Mouse (Mus musculus) lung, postnatal 10 days (tissue): ENCODE measurements around the gene Jagn1.
A peak's percentile ranks its signal among the peaks of the same experiment; 100 is the strongest.

Source experiments
- DNase-seq: peaks from one replicate; pipeline ENCODE4 v3.0.0; 2021

The Jagn1 gene

DNA sequence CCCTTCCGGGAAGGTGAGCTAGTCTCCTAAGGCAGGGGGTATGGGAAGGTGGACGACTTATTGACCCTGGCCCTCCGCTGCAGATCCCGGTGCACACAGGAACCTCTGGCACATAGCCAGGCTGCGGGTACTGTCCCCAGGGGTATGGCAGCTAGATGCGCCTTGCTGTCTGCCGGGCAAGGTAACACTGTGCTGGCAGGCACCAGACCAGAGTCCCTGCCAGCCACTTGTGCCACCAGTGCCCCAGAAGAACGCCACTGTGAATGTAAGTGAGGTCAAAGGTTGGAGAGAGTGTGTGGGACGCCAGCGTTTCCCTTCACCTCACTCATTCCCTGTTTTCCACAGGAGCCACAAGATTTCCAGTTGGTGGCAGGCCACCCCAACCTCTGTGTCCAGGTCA, 36.5 kb downstream of the Jagn1 start:
- no peak for DNase-seq

DNA sequence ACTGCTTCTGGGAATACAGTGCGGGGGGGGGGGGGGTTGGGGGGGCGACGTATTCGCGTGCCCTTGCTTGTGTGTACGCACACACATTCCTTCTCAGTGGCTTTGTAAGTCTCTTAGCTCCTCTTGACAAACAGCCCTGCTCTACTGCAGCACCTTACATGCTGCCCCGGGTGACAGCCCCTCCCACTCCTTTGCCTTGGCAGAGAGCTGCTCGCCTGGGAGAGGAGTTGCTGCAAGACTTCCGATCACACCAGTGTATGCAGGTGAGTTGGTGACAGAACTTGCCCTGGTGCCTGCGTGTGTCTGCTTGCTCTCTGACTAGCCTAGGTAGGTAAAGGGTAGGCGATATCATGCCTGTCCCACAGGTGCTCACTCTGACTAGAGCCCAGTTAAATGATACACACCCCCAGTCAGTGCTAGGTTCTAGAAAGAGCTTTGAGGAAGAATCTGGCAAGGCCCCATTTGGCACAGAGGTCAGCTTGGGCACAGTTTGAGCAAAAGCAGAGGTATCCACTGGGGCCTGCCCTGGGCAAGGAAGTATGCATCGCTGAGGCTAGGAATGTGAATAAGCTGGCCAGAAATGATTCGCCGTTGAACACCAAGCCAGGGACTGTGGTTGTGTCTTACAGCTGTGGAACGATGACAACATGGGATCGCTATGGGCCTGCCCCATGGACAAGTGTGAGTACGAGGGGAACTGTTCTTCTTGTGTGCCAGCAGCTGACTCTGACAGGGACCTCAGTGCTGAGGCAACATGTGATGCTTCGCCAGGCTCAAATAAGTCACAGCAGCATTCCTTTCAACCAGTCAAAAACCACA, 38.4 kb downstream of the Jagn1 start:
- DNase-seq = peak; percentile 54

DNA sequence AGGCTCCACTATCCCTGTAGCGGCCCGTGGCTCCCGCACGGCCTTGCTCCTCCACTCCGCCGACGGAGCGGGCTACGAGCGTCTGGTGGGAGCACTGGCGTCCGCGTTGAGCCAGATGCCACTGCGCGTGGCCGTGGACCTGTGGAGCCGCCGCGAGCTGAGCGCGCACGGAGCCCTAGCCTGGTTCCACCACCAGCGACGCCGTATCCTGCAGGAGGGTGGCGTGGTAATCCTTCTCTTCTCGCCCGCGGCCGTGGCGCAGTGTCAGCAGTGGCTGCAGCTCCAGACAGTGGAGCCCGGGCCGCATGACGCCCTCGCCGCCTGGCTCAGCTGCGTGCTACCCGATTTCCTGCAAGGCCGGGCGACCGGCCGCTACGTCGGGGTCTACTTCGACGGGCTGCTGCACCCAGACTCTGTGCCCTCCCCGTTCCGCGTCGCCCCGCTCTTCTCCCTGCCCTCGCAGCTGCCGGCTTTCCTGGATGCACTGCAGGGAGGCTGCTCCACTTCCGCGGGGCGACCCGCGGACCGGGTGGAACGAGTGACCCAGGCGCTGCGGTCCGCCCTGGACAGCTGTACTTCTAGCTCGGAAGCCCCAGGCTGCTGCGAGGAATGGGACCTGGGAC, 40.2 kb downstream of the Jagn1 start:
- no peak for DNase-seq

DNA sequence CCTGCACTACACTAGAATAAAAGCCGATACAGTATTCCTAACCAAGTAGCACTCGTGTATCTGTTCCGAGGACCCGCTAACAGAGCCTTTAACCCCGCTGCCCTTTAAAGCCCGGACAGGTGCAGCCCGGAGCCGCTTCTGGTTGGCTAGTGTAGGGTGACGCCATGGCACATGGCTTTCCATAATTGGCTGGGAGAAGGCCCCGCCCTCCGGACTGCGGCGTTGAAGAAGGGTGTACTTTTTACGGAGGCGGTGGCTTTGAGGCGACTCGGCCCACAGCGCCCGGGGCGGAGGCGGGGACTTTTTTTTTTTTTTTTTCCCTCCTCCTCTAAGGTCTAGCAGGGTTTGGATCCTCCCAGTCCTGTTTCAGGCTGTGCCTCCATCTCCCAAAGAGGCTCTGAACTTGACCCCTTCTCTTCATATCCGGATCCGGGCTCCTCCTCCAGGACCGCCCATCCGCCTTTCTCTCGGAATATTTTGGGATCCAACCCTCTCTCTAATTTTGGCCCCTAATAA, 40.8 kb downstream of the Jagn1 start, which contains the start of gene Creld1:
Gene Creld1 (plus strand): TSS at position 198 of the 516 bp plus-strand sequence.
- DNase-seq = peak; percentile 97

DNA sequence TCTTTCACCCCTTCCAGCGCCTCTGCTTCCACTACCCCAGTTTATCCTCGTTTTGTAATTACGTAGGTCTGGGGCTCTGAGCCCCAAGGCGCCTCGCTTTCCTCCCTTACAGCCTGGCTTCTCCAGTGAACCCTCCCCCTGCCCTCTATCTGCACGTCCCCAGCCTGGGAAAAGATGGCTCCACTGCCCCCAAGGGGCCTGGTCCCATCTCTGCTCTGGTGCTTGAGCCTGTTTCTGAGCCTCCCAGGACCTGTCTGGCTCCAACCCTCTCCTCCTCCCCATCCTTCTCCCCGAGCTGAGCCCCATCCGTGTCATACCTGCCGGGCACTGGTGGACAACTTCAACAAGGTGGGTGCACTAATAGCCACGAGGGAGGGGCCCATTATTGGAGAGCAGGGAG, 41.4 kb downstream of the Jagn1 start:
- DNase-seq = peak; percentile 40

DNA sequence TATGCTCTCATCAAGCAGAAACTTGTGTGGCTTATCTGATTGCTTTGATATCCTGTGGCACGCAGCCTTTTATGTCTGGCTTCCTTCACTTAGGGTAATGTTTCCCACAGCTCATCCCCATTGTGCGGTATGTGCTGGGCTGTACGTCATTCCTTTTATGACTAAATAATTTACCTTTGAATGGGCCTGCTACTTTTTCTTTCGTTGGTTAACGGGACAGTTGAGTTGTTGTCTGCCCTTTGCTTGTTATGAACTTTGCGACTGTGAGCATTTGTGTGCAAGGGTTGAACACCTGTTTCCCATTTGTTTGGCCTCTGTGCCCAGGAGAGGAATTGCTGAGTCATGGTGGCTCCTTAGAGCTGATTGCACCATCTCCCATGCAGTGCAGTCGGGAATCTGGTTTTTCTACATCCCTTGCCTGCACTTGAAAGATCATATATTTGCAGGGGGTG, 44.8 kb downstream of the Jagn1 start:
- DNase-seq = peak; percentile 50

DNA sequence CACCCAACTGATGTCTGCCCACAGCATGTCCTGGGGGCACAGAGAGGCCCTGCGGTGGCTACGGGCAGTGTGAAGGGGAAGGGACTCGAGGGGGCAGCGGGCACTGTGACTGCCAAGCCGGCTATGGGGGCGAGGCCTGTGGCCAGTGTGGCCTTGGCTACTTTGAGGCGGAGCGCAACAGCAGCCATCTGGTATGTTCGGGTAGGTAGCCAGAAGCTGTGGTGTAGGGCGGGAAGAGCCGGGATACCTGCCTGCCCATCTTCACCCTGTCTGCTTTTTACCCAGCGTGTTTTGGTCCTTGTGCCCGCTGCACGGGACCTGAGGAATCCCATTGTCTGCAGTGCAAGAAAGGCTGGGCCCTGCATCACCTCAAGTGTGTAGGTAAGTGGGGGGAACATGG, 47.0 kb downstream of the Jagn1 start:
- DNase-seq = no peak

DNA sequence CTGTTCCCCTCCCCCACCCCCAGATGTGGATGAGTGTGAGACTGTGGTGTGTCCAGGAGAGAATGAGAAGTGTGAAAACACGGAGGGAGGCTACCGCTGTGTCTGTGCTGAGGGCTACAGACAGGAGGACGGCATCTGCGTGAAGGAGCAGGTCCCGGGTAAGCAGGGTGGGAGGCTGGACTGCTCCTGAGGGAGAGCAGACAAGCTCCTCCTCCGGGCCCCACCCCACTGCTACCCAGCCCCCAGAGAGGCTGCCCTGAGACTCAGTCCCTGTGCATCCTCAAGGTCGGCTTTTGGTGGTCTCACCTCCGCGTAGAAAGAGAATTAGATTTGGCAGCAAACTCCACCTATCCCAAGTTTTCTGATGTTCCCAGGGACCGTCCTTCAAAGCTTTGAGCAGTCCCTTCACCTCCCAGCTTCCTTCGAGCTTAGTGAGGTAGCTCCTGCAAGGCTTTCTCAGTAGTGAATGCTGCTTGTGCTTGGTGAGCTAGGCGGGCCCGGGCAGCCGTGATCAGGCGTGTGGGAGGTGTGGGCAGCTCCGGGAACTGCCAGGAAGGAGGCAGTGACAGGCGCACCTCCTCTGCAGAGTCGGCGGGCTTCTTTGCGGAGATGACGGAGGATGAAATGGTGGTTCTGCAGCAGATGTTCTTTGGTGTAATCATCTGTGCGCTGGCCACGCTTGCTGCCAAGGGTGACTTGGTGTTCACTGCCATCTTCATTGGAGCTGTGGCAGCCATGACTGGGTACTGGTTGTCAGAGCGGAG, 49.9 kb downstream of the Jagn1 start:
- no peak for DNase-seq

DNA sequence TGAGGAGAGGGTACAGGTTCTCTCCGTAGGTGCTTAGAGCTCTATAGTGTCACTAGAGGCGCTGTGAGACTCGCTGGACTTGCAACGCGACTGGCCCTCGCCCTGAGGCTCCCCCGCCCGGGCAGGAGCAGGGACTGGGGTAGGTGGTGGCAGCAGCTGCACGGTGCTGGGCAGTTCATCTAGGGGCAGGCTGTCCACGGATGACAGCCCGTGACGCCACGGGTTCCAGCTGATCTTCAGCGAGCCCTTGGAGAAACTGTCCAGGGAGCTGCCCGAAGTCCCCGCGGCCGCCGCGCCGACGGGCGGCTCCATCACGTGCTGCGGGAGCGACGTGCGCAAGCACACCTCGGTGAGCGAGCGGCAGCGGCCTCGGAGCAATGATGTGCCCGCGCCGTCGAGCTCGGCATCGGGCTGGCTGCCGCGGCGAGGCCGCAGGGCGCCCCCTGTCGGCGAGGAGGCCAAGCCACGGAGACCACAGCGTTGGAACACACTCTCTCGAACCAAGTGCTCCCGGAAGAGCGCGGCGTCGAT, 52.0 kb downstream of the Jagn1 start:
- DNase-seq = peak; percentile 86

DNA sequence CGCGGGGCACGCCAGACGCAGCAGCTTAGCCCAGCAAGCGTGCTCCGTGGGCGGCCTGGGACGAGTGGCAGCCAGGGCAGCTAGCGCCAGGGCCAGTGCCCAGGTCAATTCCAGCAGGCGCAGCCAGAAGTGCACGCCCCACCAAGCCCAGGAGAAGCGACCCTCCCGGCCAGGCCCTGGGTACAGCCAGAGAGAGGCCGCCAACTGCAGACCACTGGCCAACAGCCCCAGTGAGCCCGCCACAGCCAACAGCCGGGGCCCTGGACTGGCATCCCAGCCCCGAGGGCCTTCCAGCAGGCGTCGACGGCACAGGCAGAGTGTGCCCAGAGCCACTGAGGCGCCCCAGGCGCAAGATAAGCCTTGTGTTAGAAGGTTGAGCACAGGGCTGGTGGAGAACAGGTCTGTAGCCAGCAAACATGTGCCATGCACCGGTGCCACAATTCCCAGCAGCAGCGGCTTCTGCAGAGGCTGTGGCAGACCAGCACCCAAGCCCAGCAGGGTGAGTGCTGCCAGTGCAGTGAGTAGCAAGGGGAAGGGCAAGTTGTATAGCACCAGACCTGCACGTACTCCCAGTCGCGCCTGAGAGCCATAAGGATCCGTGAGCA, 52.8 kb downstream of the Jagn1 start:
- DNase-seq = no peak
